Mouse (Mus musculus): Measurements from ENCODE around the gene Pgam1. TPM values are rescaled to one million over a fixed set of nuclear protein-coding genes. Genes with fewer than 3 reads are reported as not detected.
"Not testable (repeated sequence)": the region's sequence is repeated elsewhere in the genome, so short reads cannot be mapped to it uniquely, and the experiment has no call there.

Pgam1 gene
- polyA plus RNA-seq (2016; fragmentation: Nextera tagmentation; extraction: Ambion mirVana), result 514 and 531 TPM in 2 replicates

GRCm38 (mm10) chr19:41911178-41912073 is at the start of gene Pgam1:
Gene Pgam1 (plus strand): TSS chr19:41911923.
- Histone ChIP-seq H3K27me3 (no peaks in the 10 kb centered on the region), H3K9ac (replicated peaks) (peak within 1 kb of the TSS; percentile 88), H3K27ac (replicated peaks) (peak within 1 kb of the TSS; percentile 87), H3K36me3 (peaks cover 11% of the 10 kb centered on the region), H3K9me3 (no peaks in the 10 kb centered on the region), H3K4me3 (peak within 1 kb of the TSS; percentile 92), H3K4me1 (peaks cover 18% of the 10 kb centered on the region), H3K4me2 (replicated peaks) (peak within 1 kb of the TSS; percentile 90)
- ATAC-seq (ENCODE audit: low FRiP score, low read depth), result peak; percentile 94
- WGBS, result 5% methylated on average over 54 of the region's 54 CpGs

DNA sequence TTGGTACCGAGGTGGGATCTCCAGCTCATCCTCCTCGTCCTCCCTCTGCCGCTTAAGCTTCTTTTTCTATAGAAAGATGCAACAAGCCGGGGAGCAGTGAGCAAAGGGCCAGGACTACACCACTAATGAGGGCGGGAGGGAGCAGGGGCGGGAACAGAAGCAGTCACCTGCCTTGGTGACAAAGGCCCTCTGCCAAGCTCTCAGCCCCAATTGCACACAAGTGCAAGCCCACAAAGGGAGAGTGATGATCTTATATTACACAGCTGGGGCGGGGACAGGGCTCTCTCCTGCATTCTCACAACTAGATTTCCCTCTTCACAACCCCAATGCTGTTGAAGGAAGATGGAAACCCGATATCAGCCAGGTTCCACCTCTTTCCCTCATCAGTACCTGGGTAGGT is 45.0 kb upstream of the Pgam1 start:
- no peak for ATAC-seq (ENCODE audit: low FRiP score, low read depth)
- WGBS, result 90% methylated on average over 8 of the region's 8 CpGs

DNA sequence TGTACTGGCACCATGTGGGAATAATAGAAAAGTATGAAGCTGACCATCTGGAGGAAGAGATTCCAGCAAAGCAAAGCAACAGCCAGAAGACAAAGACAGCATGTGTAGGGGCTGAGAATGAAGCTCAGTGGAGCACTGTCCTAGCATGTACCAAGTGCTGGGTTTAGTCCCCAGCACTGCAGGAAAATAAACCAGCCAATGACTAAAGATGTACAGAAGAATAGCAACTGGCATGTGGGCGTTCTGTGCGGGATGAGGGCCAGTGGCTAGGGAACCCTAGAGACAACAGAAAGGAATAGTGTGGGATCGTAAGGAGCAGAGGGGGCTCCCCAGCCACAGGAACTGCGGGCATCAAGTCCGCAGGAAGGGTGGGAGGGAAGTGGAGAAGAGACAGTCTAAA is 42.4 kb upstream of the Pgam1 start:
- Histone ChIP-seq H3K4me3 (no peak overlapping the region), H3K27me3 (no peaks in the 10 kb centered on the region), H3K36me3 (peaks cover 89% of the 10 kb centered on the region), H3K9ac (replicated peaks) (no peak overlapping the region), H3K9me3 (no peaks in the 10 kb centered on the region), H3K27ac (replicated peaks) (no peak overlapping the region), H3K4me1 (no peaks in the 10 kb centered on the region), H3K4me2 (replicated peaks) (no peak overlapping the region)
- ATAC-seq (ENCODE audit: low FRiP score, low read depth), result no peak
- WGBS, result 96% methylated on average over 5 of the region's 5 CpGs

More for the DNA sequence above, 45.0 kb upstream of the Pgam1 start:
- no peaks in the 10 kb centered on the region for H3K9me3 ChIP-seq
- no peaks in the 10 kb centered on the region for H3K27me3 ChIP-seq
- H3K27ac ChIP-seq (replicated peaks), result no peak overlapping the region
- no peaks in the 10 kb centered on the region for H3K4me1 ChIP-seq
- H3K4me2 ChIP-seq (replicated peaks), result no peak overlapping the region
- no peak overlapping the region for H3K4me3 ChIP-seq
- H3K9ac ChIP-seq (replicated peaks), result no peak overlapping the region
- H3K36me3 ChIP-seq, result peaks cover 91% of the 10 kb centered on the region

GRCm38 (mm10) chr19:41869946-41870345 is 41.8 kb upstream of the Pgam1 start:
- not testable (repeated sequence) for H3K4me2 ChIP-seq (replicated peaks); H3K4me1 ChIP-seq; H3K9me3 ChIP-seq; H3K27ac ChIP-seq (replicated peaks); H3K27me3 ChIP-seq; H3K4me3 ChIP-seq; ATAC-seq (ENCODE audit: low FRiP score, low read depth); H3K9ac ChIP-seq (replicated peaks)
- WGBS, result 86% methylated on average over 5 of the region's 5 CpGs
- peaks cover 92% of the 10 kb centered on the region for H3K36me3 ChIP-seq

DNA sequence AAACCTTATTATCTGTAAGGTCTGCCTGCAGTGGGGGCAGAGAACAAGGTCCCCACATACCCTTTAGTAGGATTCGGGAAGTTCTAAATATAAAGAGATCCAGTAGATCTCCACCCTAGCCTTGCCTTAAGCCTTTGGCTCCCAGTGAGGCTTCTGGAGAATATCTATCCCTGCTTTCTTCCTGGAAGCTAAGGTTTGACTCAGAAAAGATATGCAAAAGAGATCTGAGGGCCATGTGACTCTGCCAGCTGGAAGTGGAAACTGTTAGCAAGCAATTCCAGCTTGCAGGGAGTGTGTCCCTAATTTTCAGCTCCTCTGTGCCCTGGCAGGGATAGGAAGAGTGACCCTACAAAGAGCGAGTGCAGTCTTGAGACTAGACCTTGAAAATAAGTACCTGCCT is 39.4 kb upstream of the Pgam1 start:
- Histone ChIP-seq H3K4me3 (no peak overlapping the region), H3K4me2 (replicated peaks) (no peak overlapping the region), H3K9me3 (no peaks in the 10 kb centered on the region), H3K36me3 (peaks cover 90% of the 10 kb centered on the region), H3K4me1 (no peaks in the 10 kb centered on the region), H3K27ac (replicated peaks) (no peak overlapping the region), H3K9ac (replicated peaks) (no peak overlapping the region), H3K27me3 (no peaks in the 10 kb centered on the region)
- no peak for ATAC-seq (ENCODE audit: low FRiP score, low read depth)
- WGBS, result 94% methylated on average over 2 of the region's 2 CpGs

DNA sequence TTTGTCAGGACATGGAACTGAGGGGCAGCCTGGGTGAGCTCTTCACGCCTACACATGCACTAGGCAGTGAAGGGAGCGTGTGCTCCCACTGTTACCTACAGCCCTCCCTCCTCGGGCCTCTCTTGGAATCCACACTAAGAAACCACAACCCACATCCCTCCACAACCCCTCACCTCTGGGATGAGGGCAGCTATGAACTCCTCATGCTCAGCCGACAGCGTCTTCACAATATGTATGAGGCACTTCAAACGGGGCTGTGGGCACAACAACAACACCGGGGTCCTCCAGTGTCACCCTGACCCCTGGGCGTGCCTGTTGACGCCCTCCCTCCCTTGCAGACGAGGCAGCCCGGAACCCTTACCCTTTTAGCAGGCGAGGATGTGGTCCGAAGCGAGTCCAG is 37.4 kb upstream of the Pgam1 start:
- Histone ChIP-seq H3K9me3 (no peaks in the 10 kb centered on the region), H3K4me2 (replicated peaks) (no peak overlapping the region), H3K9ac (replicated peaks) (no peak overlapping the region), H3K4me1 (no peaks in the 10 kb centered on the region), H3K27me3 (no peaks in the 10 kb centered on the region), H3K36me3 (peaks cover 82% of the 10 kb centered on the region), H3K27ac (replicated peaks) (no peak overlapping the region), H3K4me3 (no peak overlapping the region)
- ATAC-seq (ENCODE audit: low FRiP score, low read depth), result no peak
- WGBS, result 93% methylated on average over 14 of the region's 14 CpGs

DNA sequence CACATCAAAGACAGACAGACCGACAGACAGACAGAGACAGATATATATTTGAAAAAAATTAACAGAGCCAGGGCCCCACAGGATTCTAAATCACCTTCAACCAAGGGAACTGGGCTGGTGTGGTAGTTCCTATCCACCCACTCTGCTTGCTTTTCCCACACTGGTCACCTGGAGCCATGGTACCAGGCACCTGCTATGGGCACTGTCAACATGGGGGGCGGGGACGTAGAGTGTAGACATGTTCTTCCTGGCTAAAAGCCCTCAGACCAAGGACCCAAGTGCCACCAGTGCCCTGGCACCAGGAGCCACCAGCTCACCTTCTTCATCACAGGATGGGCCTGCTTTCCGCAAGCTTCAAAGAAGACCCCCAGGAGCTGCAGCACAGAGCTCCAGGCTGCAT is 29.9 kb upstream of the Pgam1 start:
- Histone ChIP-seq H3K36me3 (peaks cover 65% of the 10 kb centered on the region), H3K9me3 (no peaks in the 10 kb centered on the region), H3K4me2 (replicated peaks) (no peak overlapping the region), H3K9ac (replicated peaks) (no peak overlapping the region), H3K4me3 (no peak overlapping the region), H3K4me1 (no peaks in the 10 kb centered on the region), H3K27ac (replicated peaks) (no peak overlapping the region), H3K27me3 (no peaks in the 10 kb centered on the region)
- WGBS, result 96% methylated on average over 4 of the region's 4 CpGs
- no peak for ATAC-seq (ENCODE audit: low FRiP score, low read depth)

GRCm38 (mm10) chr19:41883882-41884281 is 27.8 kb upstream of the Pgam1 start:
- WGBS, result 94% methylated on average over 9 of the region's 9 CpGs
- no peak overlapping the region for H3K4me3 ChIP-seq
- ATAC-seq (ENCODE audit: low FRiP score, low read depth), result no peak
- H3K27me3 ChIP-seq, result no peaks in the 10 kb centered on the region
- H3K4me2 ChIP-seq (replicated peaks), result no peak overlapping the region
- H3K27ac ChIP-seq (replicated peaks), result no peak overlapping the region
- no peak overlapping the region for H3K9ac ChIP-seq (replicated peaks)
- peaks cover 70% of the 10 kb centered on the region for H3K36me3 ChIP-seq
- no peaks in the 10 kb centered on the region for H3K4me1 ChIP-seq
- no peaks in the 10 kb centered on the region for H3K9me3 ChIP-seq

- no peaks in the 10 kb centered on the region for H3K4me1 ChIP-seq
- H3K9ac ChIP-seq (replicated peaks), result no peak overlapping the region
- peaks cover 66% of the 10 kb centered on the region for H3K36me3 ChIP-seq
- no peak overlapping the region for H3K4me2 ChIP-seq (replicated peaks)
- no peak overlapping the region for H3K4me3 ChIP-seq
- H3K27ac ChIP-seq (replicated peaks), result no peak overlapping the region
- ATAC-seq (ENCODE audit: low FRiP score, low read depth), result no peak
- no peaks in the 10 kb centered on the region for H3K9me3 ChIP-seq
- H3K27me3 ChIP-seq, result no peaks in the 10 kb centered on the region
Observed at GRCm38 (mm10) chr19:41888191-41888590, 23.5 kb upstream of the Pgam1 start.

- 55% methylated on average over 7 of the region's 7 CpGs for WGBS
Observed at GRCm38 (mm10) chr19:41894959-41895358, 16.8 kb upstream of the Pgam1 start.

GRCm38 (mm10) chr19:41895460-41896318 is 16.0 kb upstream of the Pgam1 start, which contains the start of gene Rrp12:
Gene Rrp12 (minus strand): TSS chr19:41896173.
- WGBS, result 2% methylated on average over 46 of the region's 46 CpGs
- Histone ChIP-seq H3K4me3 (peak within 1 kb of the TSS; percentile 73), H3K4me1 (peaks cover 16% of the 10 kb centered on the region), H3K36me3 (peaks cover 5% of the 10 kb centered on the region; the same call in 1 of the 2 replicates), H3K27me3 (no peaks in the 10 kb centered on the region), H3K9me3 (no peaks in the 10 kb centered on the region), H3K4me2 (replicated peaks) (peak within 1 kb of the TSS; percentile 90), H3K27ac (replicated peaks) (no peak within 1 kb of the TSS), H3K9ac (replicated peaks) (peak within 1 kb of the TSS; percentile 63)
- peak; percentile 87 for ATAC-seq (ENCODE audit: low FRiP score, low read depth)

More at GRCm38 (mm10) chr19:41894959-41895358, 16.8 kb upstream of the Pgam1 start:
- ATAC-seq (ENCODE audit: low FRiP score, low read depth), result no peak
- Histone ChIP-seq H3K27ac (replicated peaks) (no peak overlapping the region), H3K9ac (replicated peaks) (peak overlapping the region; percentile 63; the same call in 1 of the 2 replicates), H3K4me3 (peak overlapping the region; percentile 73), H3K4me2 (replicated peaks) (peak overlapping the region; percentile 90), H3K4me1 (peaks cover 16% of the 10 kb centered on the region), H3K27me3 (no peaks in the 10 kb centered on the region), H3K36me3 (peaks cover 7% of the 10 kb centered on the region), H3K9me3 (no peaks in the 10 kb centered on the region)

- Histone ChIP-seq H3K9ac (replicated peaks) (peak overlapping the region; percentile 63), H3K27me3 (no peaks in the 10 kb centered on the region), H3K27ac (replicated peaks) (no peak overlapping the region), H3K4me2 (replicated peaks) (peak overlapping the region; percentile 90), H3K4me3 (peak overlapping the region; percentile 73), H3K36me3 (0 out of 2 replicates have a peak, but pooled peaks cover 5% of the 10 kb centered on the region), H3K4me1 (peaks cover 16% of the 10 kb centered on the region), H3K9me3 (no peaks in the 10 kb centered on the region)
- 18% methylated on average over 18 of the region's 18 CpGs for WGBS
- peak; percentile 41 for ATAC-seq (ENCODE audit: low FRiP score, low read depth)
Observed at GRCm38 (mm10) chr19:41896319-41896711, 15.4 kb upstream of the Pgam1 start.
